Mouse (Mus musculus) mesoderm, embryonic 11.5 days (tissue): ENCODE data around the gene Cep70.
A peak's percentile ranks its signal among the peaks of the same experiment; 100 is the strongest.

Experiments used
- DNase-seq: peaks from one replicate; pipeline ENCODE4 v3.0.0-alpha.2; 2012; ENCODE audit warnings: low read depth, low spot score

Gene Cep70

GRCm38 (mm10) chr9:99243190-99243894, at the start of gene Cep70:
Cep70 (plus strand) TSS chr9:99243367.
- DNase-seq = peak; percentile 96

DNA sequence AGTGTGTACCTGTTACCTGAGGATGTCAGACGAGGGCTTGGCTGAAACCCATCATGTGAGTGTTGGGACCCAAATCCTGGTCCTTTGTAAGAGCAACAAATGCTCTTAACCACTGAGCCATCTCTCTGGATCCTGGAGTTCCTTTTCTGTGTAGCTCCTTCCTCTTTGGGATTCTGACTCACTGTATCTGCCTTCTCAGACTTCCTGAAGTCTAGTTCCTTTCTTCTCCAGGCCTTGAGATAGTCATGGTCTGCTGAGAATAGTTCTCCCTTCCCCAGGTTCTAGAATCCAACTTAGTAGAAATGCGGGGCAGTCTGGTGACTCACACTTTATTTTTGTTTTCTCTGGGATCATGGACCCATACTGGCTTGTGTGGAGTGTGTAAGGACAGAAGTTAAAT, 30.5 kb upstream of the Cep70 start:
- no peak for DNase-seq

DNA sequence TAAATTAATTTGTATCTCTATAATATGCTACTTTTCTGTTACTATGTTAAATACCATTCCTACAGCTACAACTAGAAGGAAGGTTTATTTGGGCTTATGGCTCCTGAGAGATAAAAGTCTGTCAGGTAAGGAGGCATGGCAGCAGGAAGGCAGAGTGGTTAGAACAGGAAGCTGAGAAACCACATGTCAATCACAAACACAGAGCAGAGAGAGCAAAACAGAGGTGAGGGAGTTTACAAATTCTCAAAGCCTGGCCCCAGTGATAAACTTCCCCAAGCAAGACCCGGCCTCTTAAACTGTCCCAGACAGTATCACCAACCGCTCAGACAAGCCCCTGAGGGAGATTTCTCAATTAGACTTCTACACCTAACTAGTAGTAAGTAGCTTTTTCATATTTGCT, 27.0 kb upstream of the Cep70 start:
- DNase-seq = no peak

DNA sequence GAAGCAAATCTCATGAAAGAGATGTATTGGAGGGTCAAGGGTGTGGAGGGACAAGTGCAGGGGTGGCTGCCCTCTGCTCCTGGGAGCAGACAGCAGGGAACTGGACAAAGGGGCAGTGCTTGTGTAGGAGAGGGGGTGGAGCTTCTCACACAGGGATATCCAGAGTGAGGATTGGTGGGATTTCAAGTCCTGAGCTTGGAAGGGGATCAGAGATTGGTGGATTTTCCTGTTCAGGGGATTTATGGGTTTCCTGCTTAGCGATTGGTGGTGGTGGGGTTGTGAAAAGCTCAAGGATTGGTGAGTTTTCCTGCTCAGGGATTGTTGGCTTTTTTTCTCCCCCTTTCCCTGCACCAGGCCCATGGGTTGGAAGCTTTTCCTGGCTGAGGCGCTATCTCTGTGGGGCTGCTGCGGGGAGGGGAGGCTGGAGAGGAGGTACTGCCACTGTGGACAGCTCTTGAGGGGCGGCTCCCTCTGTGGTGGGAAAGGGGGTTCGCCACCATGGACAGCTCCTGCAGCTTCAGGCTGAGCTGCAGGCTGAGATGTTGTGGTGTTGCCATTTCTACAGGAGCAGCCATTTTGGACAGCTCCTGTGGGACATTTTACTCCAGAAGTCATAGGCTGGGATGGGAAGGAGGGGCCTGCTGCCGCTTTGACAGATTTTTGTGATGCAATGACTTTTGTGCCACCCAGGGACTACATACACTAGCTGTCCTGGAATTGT, 25.0 kb upstream of the Cep70 start:
- DNase-seq = peak; percentile 87

DNA sequence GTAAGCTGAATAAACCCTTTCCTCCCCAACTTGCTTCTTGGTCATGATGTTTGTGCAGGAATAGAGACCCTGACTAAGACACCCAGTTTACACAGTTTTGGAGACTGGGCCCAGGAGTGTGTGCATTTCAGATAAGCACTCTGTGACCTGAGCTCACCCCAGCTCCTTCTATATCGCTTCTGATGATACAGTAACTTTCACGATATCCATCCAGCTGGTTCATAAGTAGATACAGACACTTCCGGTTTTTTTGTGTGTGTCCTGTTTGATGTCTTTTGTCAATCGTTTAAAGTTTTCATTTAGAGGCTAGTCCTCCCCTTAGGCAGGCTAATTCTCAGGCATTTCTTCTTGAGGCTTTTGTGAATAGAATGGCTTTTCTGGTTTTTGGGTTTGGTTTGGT, 21.5 kb upstream of the Cep70 start:
- DNase-seq = no peak

GRCm38 (mm10) chr9:99224583-99224982, 18.6 kb upstream of the Cep70 start:
- DNase-seq = no peak

DNA sequence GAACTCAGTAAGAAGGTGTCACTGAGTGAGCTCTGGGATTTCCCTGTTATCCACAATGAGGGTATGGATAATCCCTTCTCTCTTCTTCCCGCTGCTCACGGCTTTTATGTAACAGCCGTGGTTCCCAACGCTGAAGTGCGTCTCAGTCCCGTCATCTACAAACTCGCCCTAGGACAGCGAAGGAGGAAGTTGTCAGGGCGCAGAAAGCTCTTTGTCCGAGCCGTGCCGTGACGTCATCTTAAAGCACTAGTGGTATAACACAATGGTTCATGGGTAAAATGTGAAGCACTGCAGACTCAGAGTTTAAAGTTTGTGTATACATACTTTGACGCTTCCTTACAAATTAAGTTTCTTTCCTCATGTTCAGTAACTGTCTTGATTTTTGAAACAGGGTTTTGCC, 13.7 kb upstream of the Cep70 start:
- DNase-seq = no peak

DNA sequence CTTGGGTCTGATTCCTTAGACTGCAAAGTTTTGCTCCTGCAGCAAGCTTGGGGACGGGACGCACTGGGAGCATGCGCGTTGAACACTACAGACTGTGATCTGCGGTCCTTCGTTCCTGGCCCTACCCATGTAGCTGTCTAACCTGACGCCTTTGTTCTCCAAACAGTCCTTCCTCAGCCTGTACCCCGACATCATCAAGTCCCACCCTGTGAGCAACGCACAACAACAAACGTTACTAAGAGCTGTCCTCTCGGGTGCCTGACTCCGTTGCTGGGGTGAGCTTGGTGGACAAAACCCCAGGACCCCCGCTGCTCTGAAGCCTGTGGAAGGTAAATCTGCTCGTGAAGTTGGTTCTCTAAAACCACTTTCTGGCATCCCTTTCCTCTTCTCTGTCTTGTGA, 6.0 kb upstream of the Cep70 start, which contains the start of gene Faiml:
Gene Faiml, minus strand, starts transcription at position 101 of the 400 bp plus-strand sequence.
- DNase-seq = no peak

DNA sequence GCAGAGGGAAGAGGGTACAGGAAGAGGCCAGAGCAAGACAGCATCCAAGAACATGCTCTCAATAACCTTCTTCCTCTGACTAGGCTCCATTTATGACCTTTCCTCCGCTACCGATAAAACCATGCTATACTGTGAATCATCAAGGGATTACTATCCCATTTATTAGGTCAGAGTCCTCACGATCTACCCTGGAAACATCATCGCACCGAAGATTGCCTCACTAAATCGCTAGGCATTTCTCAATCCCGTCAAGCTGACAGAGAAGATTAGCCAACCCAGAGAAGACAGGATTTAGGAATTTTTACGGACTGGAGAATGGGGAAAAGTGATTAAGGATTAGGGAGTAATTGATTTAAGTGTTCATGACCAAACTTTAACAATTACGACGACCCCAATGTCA, 4.9 kb upstream of the Cep70 start:
- DNase-seq = no peak

DNA sequence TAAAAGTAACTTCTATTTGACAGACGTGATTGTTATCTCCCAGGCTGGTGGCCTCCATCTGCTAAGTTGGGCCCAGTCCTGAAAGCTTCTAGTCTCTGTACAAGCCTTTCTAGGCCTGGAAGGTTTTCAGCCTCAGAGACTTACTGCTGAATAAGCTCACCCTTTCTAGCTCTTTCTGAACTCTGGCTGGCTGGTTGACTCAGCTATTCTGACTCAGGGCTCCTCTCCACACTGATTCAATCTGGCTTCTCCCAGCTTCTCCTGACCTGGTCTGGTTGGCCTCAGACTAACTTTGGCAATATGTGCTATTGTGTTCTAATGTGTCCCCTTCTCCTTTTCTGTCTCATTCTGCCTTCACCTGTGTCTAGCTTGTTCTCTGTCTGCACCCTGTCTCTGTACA, 3.9 kb upstream of the Cep70 start:
- DNase-seq = no peak

DNA sequence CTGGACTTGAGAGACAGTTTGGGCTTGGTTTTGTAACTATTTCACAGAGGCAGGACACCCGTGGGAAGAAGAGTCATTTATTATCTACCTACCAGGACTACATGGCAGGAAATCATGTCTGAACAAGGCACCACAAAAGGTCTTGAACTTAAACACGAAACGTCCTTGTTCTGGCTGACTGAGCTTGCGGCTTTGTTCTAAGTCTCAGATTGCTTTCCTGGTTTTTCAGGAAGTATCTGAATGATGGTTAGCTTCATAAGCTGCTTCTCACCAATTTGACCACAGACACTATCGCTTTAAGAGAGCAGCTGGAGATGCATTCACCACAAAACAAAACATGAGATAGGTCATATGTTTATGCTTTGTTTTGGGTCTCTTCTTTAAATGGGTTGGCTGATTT, 2.6 kb upstream of the Cep70 start:
- no peak for DNase-seq

GRCm38 (mm10) chr9:99242035-99242434, 1.1 kb upstream of the Cep70 start:
- peak; percentile 90 for DNase-seq

GRCm38 (mm10) chr9:99242533-99243189, 506 bp upstream of the Cep70 start:
- peak; percentile 1 for DNase-seq

DNA sequence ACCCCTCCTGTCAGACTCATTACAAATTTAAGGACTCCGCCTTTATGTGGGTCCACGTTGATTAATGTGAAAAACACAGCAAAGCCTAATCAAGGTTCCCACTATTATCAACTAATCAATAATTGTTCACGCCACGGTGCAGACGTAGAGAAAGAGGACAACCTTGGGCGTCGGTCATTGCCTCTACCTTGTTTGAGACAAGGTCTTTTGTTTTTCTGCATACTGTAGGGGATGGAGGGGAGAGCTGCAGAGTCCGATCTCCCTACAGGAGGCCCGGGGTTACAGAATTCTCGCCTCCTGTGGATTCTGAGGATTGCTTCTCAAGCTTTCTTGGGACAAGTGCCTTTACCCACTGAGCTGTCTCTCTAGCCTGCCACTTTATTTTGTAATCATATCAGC, 727 bp downstream of the Cep70 start:
- DNase-seq = peak; percentile 6

DNA sequence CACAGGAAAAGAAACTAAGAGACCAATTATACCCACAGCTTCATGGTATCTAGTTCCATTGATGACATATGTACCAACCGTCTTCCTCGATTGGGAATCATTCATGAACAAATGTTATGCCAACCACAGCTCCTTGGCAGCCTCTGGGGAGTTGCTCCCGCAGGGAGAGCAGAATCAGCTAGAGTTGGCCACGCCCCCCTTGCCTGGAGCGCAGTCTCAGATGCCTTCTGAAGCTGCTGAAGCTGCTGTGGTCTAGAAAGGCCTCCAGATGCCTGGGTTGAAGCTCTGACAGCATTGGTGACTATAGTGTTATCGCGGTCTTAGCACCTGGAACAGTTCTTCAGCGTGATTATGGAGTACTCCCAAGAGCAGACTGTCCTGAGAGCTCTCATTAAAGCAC, 5.1 kb downstream of the Cep70 start:
- DNase-seq = peak; percentile 2

DNA sequence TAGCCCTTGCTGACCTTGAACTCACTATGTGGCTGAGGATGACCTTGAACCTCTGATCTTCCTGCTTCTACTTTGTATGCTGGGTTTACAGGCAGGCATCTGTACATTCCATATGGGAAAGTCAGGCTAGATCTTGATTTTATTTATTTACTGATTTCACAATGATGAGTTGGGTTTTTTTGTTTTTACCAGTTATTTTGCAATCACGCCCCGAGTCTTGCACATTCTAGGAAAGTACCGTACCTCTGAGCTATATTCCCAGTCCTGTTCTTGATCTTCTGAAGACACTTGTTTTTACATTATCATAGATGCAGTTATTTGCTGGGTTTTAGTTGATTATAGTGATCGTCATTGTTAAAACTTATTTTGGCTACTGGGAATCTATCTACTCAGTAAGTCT, 5.7 kb downstream of the Cep70 start:
- DNase-seq = no peak

DNA sequence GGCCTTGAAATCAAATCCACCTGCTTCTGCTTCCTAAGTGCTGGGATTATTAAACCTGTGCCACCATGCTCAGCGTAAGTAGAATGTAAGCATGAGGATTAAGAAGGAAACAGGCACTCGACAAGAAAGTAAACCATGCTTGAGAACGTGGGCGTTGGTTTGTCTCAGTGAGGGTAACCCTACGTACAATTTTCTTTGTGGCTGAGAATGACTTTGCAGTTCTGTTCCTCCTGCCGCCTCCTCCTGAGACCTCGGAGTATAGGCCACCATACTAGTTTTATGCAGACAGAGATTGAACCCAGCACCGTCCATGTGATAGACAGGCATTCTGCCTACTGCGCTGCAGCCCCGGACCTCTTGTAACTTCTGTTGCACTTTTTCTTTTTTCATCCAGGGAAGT, 10.7 kb downstream of the Cep70 start:
- DNase-seq = no peak

GRCm38 (mm10) chr9:99256206-99256605, 13.0 kb downstream of the Cep70 start:
- no peak for DNase-seq

DNA sequence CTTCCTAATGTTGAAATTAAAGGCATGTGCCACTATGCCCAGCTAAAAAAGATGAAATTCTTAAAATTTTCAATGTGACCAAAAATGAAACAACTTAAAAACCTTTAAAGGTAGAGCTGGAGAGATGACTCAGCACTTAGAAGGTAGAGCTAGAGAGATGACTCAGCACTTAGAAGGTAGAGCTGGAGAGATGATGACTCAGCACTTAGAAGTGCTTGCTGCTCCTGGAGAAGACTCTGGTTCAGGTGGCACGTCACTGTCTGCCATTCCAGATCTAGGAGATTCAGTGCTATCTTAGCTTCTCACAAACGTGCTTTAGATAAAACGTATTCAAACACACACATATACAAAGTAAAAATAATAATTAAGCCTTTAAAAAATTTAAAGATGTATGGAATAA, 13.7 kb downstream of the Cep70 start:
- DNase-seq = no peak

- DNase-seq = no peak
Measured at GRCm38 (mm10) chr9:99258891-99259290, 15.7 kb downstream of the Cep70 start.

DNA sequence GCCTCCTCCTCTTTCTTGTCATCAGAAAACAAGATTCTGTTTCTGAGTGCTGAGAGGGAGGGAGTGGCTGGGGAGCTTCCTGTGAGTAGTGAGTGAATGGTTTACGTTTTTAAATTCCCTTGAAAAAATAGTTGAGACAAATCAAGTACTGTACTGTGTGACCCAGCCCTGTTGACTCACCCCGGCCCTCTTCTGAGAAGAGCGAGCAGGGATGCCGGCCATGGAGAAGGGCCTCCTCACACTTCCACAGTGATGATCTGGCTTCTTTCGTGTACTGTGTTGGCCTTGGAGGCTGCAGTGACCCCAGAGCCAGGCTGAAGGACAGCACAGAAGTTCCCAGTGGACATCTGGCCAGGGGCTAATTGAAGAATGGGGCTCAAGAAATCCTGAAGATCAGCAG, 61.1 kb downstream of the Cep70 start:
- no peak for DNase-seq

DNA sequence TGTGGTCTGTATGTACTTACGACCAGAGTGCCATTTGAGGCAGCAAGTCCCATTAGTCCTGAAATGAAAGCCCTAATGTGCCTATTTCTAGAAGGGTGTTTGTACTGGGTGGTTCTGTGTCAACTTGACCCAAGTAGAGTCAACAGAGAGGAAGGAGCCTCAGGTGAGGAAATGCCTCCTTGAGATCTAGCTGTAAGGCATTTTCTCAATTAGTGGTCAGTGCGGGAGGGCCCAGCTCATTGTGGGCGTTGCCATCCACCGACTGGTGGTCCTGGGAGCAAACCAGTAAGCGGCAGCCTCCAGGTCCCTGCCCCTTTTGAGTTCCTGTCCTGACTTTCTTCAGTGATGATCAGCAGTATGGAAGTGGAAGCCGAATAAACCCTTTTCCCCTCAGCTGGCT, 63.1 kb downstream of the Cep70 start:
- no peak for DNase-seq
